Mouse (Mus musculus): ENCODE data around the gene Srgap3. TPM values are rescaled to one million over a fixed set of nuclear protein-coding genes. Genes with fewer than 3 reads are reported as not detected.
A peak's percentile ranks its signal among the peaks of the same experiment; 100 is the strongest.

Srgap3 gene
- polyA plus RNA-seq, 2 experiments = 8.4 to 14.3 TPM

GRCm38 (mm10) chr6:112846863-112847262, 100.2 kb downstream of the Srgap3 start:
- ATAC-seq (ENCODE audit: low FRiP score, low read depth) = no peak
- Histone ChIP-seq H3K4me3 (replicated peaks; ENCODE audit: low read length) (no peak overlapping the region), H3K9me3 (ENCODE audit: control insufficient read depth, low read length) (no peaks in the 10 kb centered on the region), H3K4me1 (ENCODE audit: control insufficient read depth, insufficient read depth, low read length) (no peaks in the 10 kb centered on the region), H3K4me2 (replicated peaks; ENCODE audit: low read depth, low read length, severe bottlenecking) (no peak overlapping the region), H3K9ac (ENCODE audit: low read depth, low read length, severe bottlenecking) (no peak overlapping the region), H3K36me3 (ENCODE audit: control insufficient read depth, insufficient read depth, low read length) (no peaks in the 10 kb centered on the region), H3K27me3 (ENCODE audit: control insufficient read depth, insufficient read depth, low read length) (no peaks in the 10 kb centered on the region), H3K27ac (replicated peaks; ENCODE audit: low read depth, low read length) (no peak overlapping the region)
- 91% methylated on average over 9 of the region's 9 CpGs for WGBS
- TF ChIP-seq POLR2A (IDR thresholded peaks at IDR 0.05; ENCODE audit: borderline replicate concordance, extremely low read depth, insufficient read depth, insufficient read length) = no peak
- DNase-seq (ENCODE audit: low spot score) = no peak

GRCm38 (mm10) chr6:112842426-112842825, 104.6 kb downstream of the Srgap3 start:
- Histone ChIP-seq H3K27ac (replicated peaks; ENCODE audit: low read depth, low read length) (no peak overlapping the region), H3K4me2 (replicated peaks; ENCODE audit: low read depth, low read length, severe bottlenecking) (no peak overlapping the region), H3K27me3 (ENCODE audit: control insufficient read depth, insufficient read depth, low read length) (no peaks in the 10 kb centered on the region), H3K4me3 (replicated peaks; ENCODE audit: low read length) (no peak overlapping the region), H3K4me1 (ENCODE audit: control insufficient read depth, insufficient read depth, low read length) (no peaks in the 10 kb centered on the region), H3K9ac (ENCODE audit: low read depth, low read length, severe bottlenecking) (no peak overlapping the region), H3K36me3 (ENCODE audit: control insufficient read depth, insufficient read depth, low read length) (no peaks in the 10 kb centered on the region), H3K9me3 (ENCODE audit: control insufficient read depth, low read length) (no peaks in the 10 kb centered on the region)
- WGBS = 42% methylated on average over 5 of the region's 5 CpGs
- no peak for TF ChIP-seq POLR2A (IDR thresholded peaks at IDR 0.05; ENCODE audit: borderline replicate concordance, extremely low read depth, insufficient read depth, insufficient read length)
- ATAC-seq (ENCODE audit: low FRiP score, low read depth) = peak; percentile 63; the same call in 1 of the 2 replicates
- peak; percentile 67 for DNase-seq (ENCODE audit: low spot score)

- Histone ChIP-seq H3K36me3 (ENCODE audit: control insufficient read depth, insufficient read depth, low read length) (no peaks in the 10 kb centered on the region), H3K27me3 (ENCODE audit: control insufficient read depth, insufficient read depth, low read length) (no peaks in the 10 kb centered on the region), H3K9me3 (ENCODE audit: control insufficient read depth, low read length) (no peaks in the 10 kb centered on the region), H3K4me2 (replicated peaks; ENCODE audit: low read depth, low read length, severe bottlenecking) (no peak overlapping the region), H3K27ac (replicated peaks; ENCODE audit: low read depth, low read length) (no peak overlapping the region), H3K4me3 (replicated peaks; ENCODE audit: low read length) (no peak overlapping the region), H3K4me1 (ENCODE audit: control insufficient read depth, insufficient read depth, low read length) (no peaks in the 10 kb centered on the region), H3K9ac (ENCODE audit: low read depth, low read length, severe bottlenecking) (no peak overlapping the region)
- TF ChIP-seq POLR2A (IDR thresholded peaks at IDR 0.05; ENCODE audit: borderline replicate concordance, extremely low read depth, insufficient read depth, insufficient read length) = no peak
- DNase-seq (ENCODE audit: low spot score) = no peak
- WGBS = 66% methylated on average over 5 of the region's 5 CpGs
- ATAC-seq (ENCODE audit: low FRiP score, low read depth) = no peak
These were observed 106.7 kb downstream of the Srgap3 start for GRCm38 (mm10) chr6:112840400-112840799.

GRCm38 (mm10) chr6:112839391-112839790, 107.7 kb downstream of the Srgap3 start:
- ATAC-seq (ENCODE audit: low FRiP score, low read depth) (no peak), DNase-seq (ENCODE audit: low spot score) (no peak)
- TF ChIP-seq POLR2A (IDR thresholded peaks at IDR 0.05; ENCODE audit: borderline replicate concordance, extremely low read depth, insufficient read depth, insufficient read length) = no peak
- no peaks in the 10 kb centered on the region for H3K4me1 ChIP-seq (ENCODE audit: control insufficient read depth, insufficient read depth, low read length)
- H3K9me3 ChIP-seq (ENCODE audit: control insufficient read depth, low read length) = no peaks in the 10 kb centered on the region
- H3K27me3 ChIP-seq (ENCODE audit: control insufficient read depth, insufficient read depth, low read length) = no peaks in the 10 kb centered on the region
- H3K36me3 ChIP-seq (ENCODE audit: control insufficient read depth, insufficient read depth, low read length) = no peaks in the 10 kb centered on the region
- no peak overlapping the region for H3K4me3 ChIP-seq (replicated peaks; ENCODE audit: low read length)
- H3K4me2 ChIP-seq (replicated peaks; ENCODE audit: low read depth, low read length, severe bottlenecking) = no peak overlapping the region
- H3K9ac ChIP-seq (ENCODE audit: low read depth, low read length, severe bottlenecking) = no peak overlapping the region
- no peak overlapping the region for H3K27ac ChIP-seq (replicated peaks; ENCODE audit: low read depth, low read length)
- 66% methylated on average over 3 of the region's 3 CpGs for WGBS

- Histone ChIP-seq H3K9me3 (ENCODE audit: control insufficient read depth, low read length) (no peaks in the 10 kb centered on the region), H3K4me1 (ENCODE audit: control insufficient read depth, insufficient read depth, low read length) (0 out of 2 replicates have a peak, but pooled peaks cover 4% of the 10 kb centered on the region), H3K27me3 (ENCODE audit: control insufficient read depth, insufficient read depth, low read length) (no peaks in the 10 kb centered on the region), H3K4me2 (replicated peaks; ENCODE audit: low read depth, low read length, severe bottlenecking) (no peak overlapping the region), H3K4me3 (replicated peaks; ENCODE audit: low read length) (no peak overlapping the region), H3K9ac (ENCODE audit: low read depth, low read length, severe bottlenecking) (no peak overlapping the region), H3K27ac (replicated peaks; ENCODE audit: low read depth, low read length) (no peak overlapping the region), H3K36me3 (ENCODE audit: control insufficient read depth, insufficient read depth, low read length) (no peaks in the 10 kb centered on the region)
- DNase-seq (ENCODE audit: low spot score) = no peak
- WGBS = 64% methylated on average over 2 of the region's 2 CpGs
- ATAC-seq (ENCODE audit: low FRiP score, low read depth) = no peak
- no peak for TF ChIP-seq POLR2A (IDR thresholded peaks at IDR 0.05; ENCODE audit: borderline replicate concordance, extremely low read depth, insufficient read depth, insufficient read length)
These were observed 108.2 kb downstream of the Srgap3 start for GRCm38 (mm10) chr6:112838879-112839278.

GRCm38 (mm10) chr6:112836712-112837111, 110.4 kb downstream of the Srgap3 start:
- DNase-seq (ENCODE audit: low spot score) (no peak), ATAC-seq (ENCODE audit: low FRiP score, low read depth) (no peak)
- 0 out of 2 replicates have a peak, but pooled peaks cover 4% of the 10 kb centered on the region for H3K4me1 ChIP-seq (ENCODE audit: control insufficient read depth, insufficient read depth, low read length)
- H3K36me3 ChIP-seq (ENCODE audit: control insufficient read depth, insufficient read depth, low read length) = no peaks in the 10 kb centered on the region
- H3K4me2 ChIP-seq (replicated peaks; ENCODE audit: low read depth, low read length, severe bottlenecking) = no peak overlapping the region
- no peaks in the 10 kb centered on the region for H3K9me3 ChIP-seq (ENCODE audit: control insufficient read depth, low read length)
- H3K27ac ChIP-seq (replicated peaks; ENCODE audit: low read depth, low read length) = no peak overlapping the region
- no peaks in the 10 kb centered on the region for H3K27me3 ChIP-seq (ENCODE audit: control insufficient read depth, insufficient read depth, low read length)
- WGBS = 64% methylated on average over 4 of the region's 4 CpGs
- no peak for TF ChIP-seq POLR2A (IDR thresholded peaks at IDR 0.05; ENCODE audit: borderline replicate concordance, extremely low read depth, insufficient read depth, insufficient read length)
- H3K4me3 ChIP-seq (replicated peaks; ENCODE audit: low read length) = no peak overlapping the region
- H3K9ac ChIP-seq (ENCODE audit: low read depth, low read length, severe bottlenecking) = no peak overlapping the region
